21 mouse cellular contexts compared by ENCODE assay signal in genomic region chr13:5235391-5235790, GRCm38 (mm10).
DNase-seq lines count a peak whose midpoint lies in the region; ATAC-seq lines count a peak whose summit lies in the region.
"Had no signal": no experiment of that assay in that cellular context is flagged by ENCODE, and none has a peak within 500 bp of the region (broad histone marks: within the 10 kb centered on the region; RNA-seq: fewer than 3 reads in every experiment).

No protein-coding gene starts in this region.

- H3K9ac ChIP-seq in midbrain, embryonic 11.5 days (ENCODE audit: low read length), result no peak overlapping the region
- H3K9ac ChIP-seq in midbrain, embryonic 15.5 days, result no peak overlapping the region
- no peak overlapping the region for H3K9ac ChIP-seq in midbrain, embryonic 16.5 days (ENCODE audit: low read depth, low read length)
- H3K9ac ChIP-seq in midbrain, embryonic 14.5 days (replicated peaks; ENCODE audit: low read length), result no peak overlapping the region

- no peak overlapping the region for H3K4me2 ChIP-seq in midbrain, embryonic 11.5 days
- no peak overlapping the region for H3K4me2 ChIP-seq in midbrain, embryonic 15.5 days
- no peak overlapping the region for H3K4me2 ChIP-seq in midbrain, embryonic 16.5 days (ENCODE audit: low read length)
- H3K4me2 ChIP-seq in midbrain, embryonic 14.5 days (ENCODE audit: low read length), result no peak overlapping the region

- no peaks in the 10 kb centered on the region for H3K9me3 ChIP-seq in midbrain, embryonic 11.5 days (ENCODE audit: control insufficient read depth, low read length)
- no peaks in the 10 kb centered on the region for H3K9me3 ChIP-seq in midbrain, embryonic 15.5 days
- H3K9me3 ChIP-seq in midbrain, embryonic 16.5 days (replicated peaks; ENCODE audit: control insufficient read depth, low read length, poor library complexity, severe bottlenecking), result no peaks in the 10 kb centered on the region
- no peaks in the 10 kb centered on the region for H3K9me3 ChIP-seq in midbrain, embryonic 14.5 days (ENCODE audit: control insufficient read depth, low read length)
- H3K9me3 ChIP-seq: G1E had no signal

- H3K27ac ChIP-seq in midbrain, embryonic 11.5 days (ENCODE audit: low read depth, low read length), result no peak overlapping the region
- no peak overlapping the region for H3K27ac ChIP-seq in midbrain, embryonic 15.5 days
- peak overlapping the region; percentile 8; the same call in 1 of the 2 replicates for H3K27ac ChIP-seq in midbrain, embryonic 16.5 days (ENCODE audit: low read length)
- no peak overlapping the region for H3K27ac ChIP-seq in midbrain, embryonic 14.5 days (replicated peaks; ENCODE audit: low read depth, low read length)

- no peaks in the 10 kb centered on the region for H3K27me3 ChIP-seq in midbrain, embryonic 11.5 days (ENCODE audit: control insufficient read depth, insufficient read depth, low read length)
- H3K27me3 ChIP-seq in midbrain, embryonic 15.5 days (replicated peaks), result no peaks in the 10 kb centered on the region
- no peaks in the 10 kb centered on the region for H3K27me3 ChIP-seq in midbrain, embryonic 16.5 days (ENCODE audit: control insufficient read depth, insufficient read depth, low read depth, low read length)
- H3K27me3 ChIP-seq in midbrain, embryonic 14.5 days (ENCODE audit: control insufficient read depth, insufficient read depth, low read length), result no peaks in the 10 kb centered on the region
- H3K27me3 ChIP-seq: CH12.LX, Patski had no signal

- no peaks in the 10 kb centered on the region for H3K36me3 ChIP-seq in midbrain, embryonic 11.5 days (ENCODE audit: control insufficient read depth, insufficient read depth, low read length)
- H3K36me3 ChIP-seq in midbrain, embryonic 15.5 days (replicated peaks), result no peaks in the 10 kb centered on the region
- no peaks in the 10 kb centered on the region for H3K36me3 ChIP-seq in midbrain, embryonic 16.5 days (ENCODE audit: control insufficient read depth, insufficient read depth, low read length)
- H3K36me3 ChIP-seq in midbrain, embryonic 14.5 days (ENCODE audit: control insufficient read depth, insufficient read depth, low read length), result no peaks in the 10 kb centered on the region
- H3K36me3 ChIP-seq: G1E had no signal

- no peak for ATAC-seq in midbrain, embryonic 11.5 days (ENCODE audit: low FRiP score)
- ATAC-seq in midbrain, embryonic 15.5 days (replicated peaks), result no peak
- no peak for ATAC-seq in midbrain, embryonic 16.5 days
- no peak for ATAC-seq in midbrain, embryonic 14.5 days (ENCODE audit: low FRiP score, low TSS enrichment)
- ATAC-seq: activated CD4-positive, CD25-positive, alpha-beta regulatory T cell, adult 4 months; CD4-positive, CD25-positive, alpha-beta regulatory T cell, adult 4 months; Patski had no signal

- no peak overlapping the region for H3K4me3 ChIP-seq in midbrain, embryonic 11.5 days (ENCODE audit: low read depth, low read length)
- no peak overlapping the region for H3K4me3 ChIP-seq in midbrain, embryonic 15.5 days
- no peak overlapping the region for H3K4me3 ChIP-seq in midbrain, embryonic 16.5 days (ENCODE audit: low read depth, low read length)
- H3K4me3 ChIP-seq in midbrain, embryonic 14.5 days (replicated peaks; ENCODE audit: low read depth, low read length), result no peak overlapping the region

- peak; percentile 64 for DNase-seq in heart, adult 11 months
- DNase-seq in heart, adult 18-20 months, result no peak
- DNase-seq in midbrain, embryonic 11.5 days (ENCODE audit: low spot score, missing footprints), result peak; percentile 53
- DNase-seq in midbrain, embryonic 14.5 days, result no peak
- DNase-seq: adrenal gland, adult 2 months; adrenal gland, adult 8-10 months; adrenal gland, postnatal 10 days; adrenal gland, postnatal 14 days; adrenal gland, postnatal 25 days; adrenal gland, postnatal 36 days; B cell, adult 2 months; cerebellum, adult 11 months; cerebellum, adult 11-12 months; cerebellum, adult 18-20 months had no signal

- H3K4me1 ChIP-seq in midbrain, embryonic 11.5 days (ENCODE audit: control insufficient read depth, insufficient read depth, low read length), result no peaks in the 10 kb centered on the region
- no peaks in the 10 kb centered on the region for H3K4me1 ChIP-seq in midbrain, embryonic 15.5 days
- H3K4me1 ChIP-seq in midbrain, embryonic 16.5 days (ENCODE audit: control insufficient read depth, insufficient read depth, low read length), result no peaks in the 10 kb centered on the region
- H3K4me1 ChIP-seq in midbrain, embryonic 14.5 days (ENCODE audit: control insufficient read depth, insufficient read depth, low read length), result no peaks in the 10 kb centered on the region

- WGBS in midbrain, embryonic 11.5 days, result 93% methylated on average over 1 of the region's 1 CpGs
- WGBS in midbrain, embryonic 15.5 days, result 100% methylated on average over 1 of the region's 1 CpGs
- 95% methylated on average over 1 of the region's 1 CpGs for WGBS in midbrain, embryonic 16.5 days
- 95% methylated on average over 1 of the region's 1 CpGs for WGBS in midbrain, embryonic 14.5 days

Comparison
In these comparisons a context has a peak if more than half of its experiments do, and no peak if none do; other contexts are left out.
1. DNase-seq: peak in heart, adult 11 months (single experiment) and midbrain, embryonic 11.5 days (single experiment); none in heart, adult 18-20 months (0 of 2) and midbrain, embryonic 14.5 days (single experiment).